Mouse (Mus musculus) spleen, adult 2 months (tissue): ENCODE measurements around the gene Tor4a.

ENCODE experiments used
- CTCF ChIP-seq: fragments of 200-500 bp; IDR thresholded peaks from 2 replicates; pipeline ENCODE4 v1.5.1; 2011; ENCODE audit warnings: mild to moderate bottlenecking, inconsistent platforms; ENCODE audit not compliant: insufficient read depth, insufficient read length, insufficient replicate concordance; ENCODE audit errors: extremely low read depth
- POLR2A ChIP-seq: fragments of 200-500 bp; IDR thresholded peaks from 2 replicates; pipeline ENCODE4 v1.6.1; 2011; ENCODE audit warnings: low read depth, low read length, inconsistent platforms

GRCm38 (mm10) chr2:25177685-25178084 is 19.0 kb downstream of the Tor4a start:
- TF ChIP-seq CTCF = no peak
- no peak for TF ChIP-seq POLR2A
